Mouse (Mus musculus) liver, postnatal 0 days (tissue): ENCODE results near the gene Mrps15.

ENCODE experiments used
- CTCF ChIP-seq: sonication (generic); IDR thresholded peaks from 2 replicates; pipeline ENCODE4 v1.5.1; 2016; ENCODE audit warnings: antibody characterized with exemption, low read depth
- EP300 ChIP-seq: IDR thresholded peaks from 2 replicates; pipeline ENCODE4 v1.6.1; 2016; ENCODE audit warnings: antibody characterized with exemption, low read depth, mild to moderate bottlenecking

DNA sequence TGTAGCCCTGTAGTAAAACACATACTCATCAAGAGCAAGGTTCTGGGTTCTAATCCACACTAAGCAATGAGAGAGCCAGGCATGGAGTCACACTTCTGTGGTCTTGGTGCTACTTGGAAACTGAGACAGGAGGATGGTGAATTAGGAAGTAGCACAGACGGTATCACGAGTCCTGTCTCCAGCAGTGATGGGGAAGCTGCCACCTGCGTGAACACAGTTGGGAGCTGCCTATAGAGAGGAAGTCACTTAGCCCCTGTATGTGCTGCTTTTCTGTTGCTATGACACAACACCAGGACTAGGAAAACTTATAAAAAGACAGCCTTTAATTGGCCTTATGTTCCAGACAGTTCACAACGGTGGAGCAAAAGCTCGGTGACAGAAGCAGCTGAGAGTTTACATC lies 16.0 kb upstream of the Mrps15 start:
- TF ChIP-seq CTCF, result no peak
- TF ChIP-seq EP300, result no peak
